ENCODE assay signal across 11 mouse cellular contexts in genomic region chr8:108748095-108748494, GRCm38 (mm10).
DNase-seq lines count a peak whose midpoint lies in the region; ATAC-seq lines count a peak whose summit lies in the region.
"Had no signal": no experiment of that assay in that cellular context is flagged by ENCODE, and none has a peak within 500 bp of the region (broad histone marks: within the 10 kb centered on the region; RNA-seq: fewer than 3 reads in every experiment).

No protein-coding gene starts in this region.

- H3K4me1 ChIP-seq in embryonic facial prominence, embryonic 13.5 days, result peaks cover 49% of the 10 kb centered on the region
- peaks cover 49% of the 10 kb centered on the region for H3K4me1 ChIP-seq in embryonic facial prominence, embryonic 10.5 days
- H3K4me1 ChIP-seq in forebrain, embryonic 10.5 days, result peaks cover 65% of the 10 kb centered on the region

- no peak for DNase-seq in embryonic facial prominence, embryonic 10.5 days (ENCODE audit: low spot score)
- peak; percentile 21 for DNase-seq in kidney, adult 9 months
- DNase-seq in kidney, postnatal 10 days, result no peak
- no peak for DNase-seq in forebrain, embryonic 10.5 days (ENCODE audit: extremely low spot score, low spot score)
- DNase-seq in gastrocnemius, postnatal 4 days (ENCODE audit: low spot score in 2 of 2), result no peak
- DNase-seq: cerebellum, adult 2 months; lung, postnatal 10 days; spleen, adult 18-20 months had no signal

- peak overlapping the region; percentile 22; the same call in 1 of the 2 replicates for H3K4me2 ChIP-seq in embryonic facial prominence, embryonic 13.5 days

- no peak overlapping the region for H3K27ac ChIP-seq in embryonic facial prominence, embryonic 13.5 days
- H3K27ac ChIP-seq in embryonic facial prominence, embryonic 10.5 days (replicated peaks), result no peak overlapping the region
- no peak overlapping the region for H3K27ac ChIP-seq in forebrain, embryonic 10.5 days

- no peaks in the 10 kb centered on the region for H3K27me3 ChIP-seq in embryonic facial prominence, embryonic 13.5 days
- H3K27me3 ChIP-seq in embryonic facial prominence, embryonic 10.5 days (replicated peaks; ENCODE audit: low read depth, poor library complexity, severe bottlenecking), result no peaks in the 10 kb centered on the region
- H3K27me3 ChIP-seq in forebrain, embryonic 10.5 days (ENCODE audit: poor library complexity, severe bottlenecking), result peaks cover 89% of the 10 kb centered on the region

- H3K9ac ChIP-seq in embryonic facial prominence, embryonic 13.5 days, result no peak overlapping the region

- H3K9me3 ChIP-seq in embryonic facial prominence, embryonic 13.5 days, result no peaks in the 10 kb centered on the region
- H3K9me3 ChIP-seq in embryonic facial prominence, embryonic 10.5 days, result no peaks in the 10 kb centered on the region
- H3K9me3 ChIP-seq in forebrain, embryonic 10.5 days, result no peaks in the 10 kb centered on the region

- 43% methylated on average over 11 of the region's 11 CpGs for WGBS in embryonic facial prominence, embryonic 13.5 days
- WGBS in embryonic facial prominence, embryonic 10.5 days, result 49% methylated on average over 11 of the region's 11 CpGs
- 56% methylated on average over 11 of the region's 11 CpGs for WGBS in forebrain, embryonic 10.5 days

- no peak for ATAC-seq in embryonic facial prominence, embryonic 13.5 days (ENCODE audit: insufficient number of reproducible peaks, insufficient read depth, low FRiP score, low TSS enrichment, low read depth)
- ATAC-seq in common myeloid progenitor, adult 5-6 weeks (replicated peaks; ENCODE audit: low read depth, poor library complexity, severe bottlenecking), result peak; percentile 11; the same call in 1 of the 2 replicates
- ATAC-seq in megakaryocyte, adult 5-6 weeks (ENCODE audit: poor library complexity, severe bottlenecking), result peak; percentile 51

- H3K36me3 ChIP-seq in embryonic facial prominence, embryonic 13.5 days, result no peaks in the 10 kb centered on the region
- H3K36me3 ChIP-seq in embryonic facial prominence, embryonic 10.5 days (replicated peaks), result no peaks in the 10 kb centered on the region; the same call in 1 of the 2 replicates
- H3K36me3 ChIP-seq in forebrain, embryonic 10.5 days (replicated peaks), result no peaks in the 10 kb centered on the region; the same call in 1 of the 2 replicates

- no peak overlapping the region for H3K4me3 ChIP-seq in embryonic facial prominence, embryonic 13.5 days
- no peak overlapping the region for H3K4me3 ChIP-seq in embryonic facial prominence, embryonic 10.5 days
- H3K4me3 ChIP-seq in forebrain, embryonic 10.5 days, result no peak overlapping the region
